Mouse (Mus musculus) lung, adult 2 months (tissue): Measurements from ENCODE around the gene B3gnt6.

ENCODE experiments used
- CTCF ChIP-seq: fragments of 200-500 bp; IDR thresholded peaks from 2 replicates; pipeline ENCODE4 v1.5.1; 2011; ENCODE audit warnings: mild to moderate bottlenecking, low read length, control low read depth; ENCODE audit not compliant: insufficient read depth
- POLR2A ChIP-seq: fragments of 200-500 bp; IDR thresholded peaks from 2 replicates; pipeline ENCODE4 v1.6.1; 2011; ENCODE audit warnings: low read depth, mild to moderate bottlenecking, control low read depth, low read length, borderline replicate concordance; ENCODE audit errors: extremely low read depth

DNA sequence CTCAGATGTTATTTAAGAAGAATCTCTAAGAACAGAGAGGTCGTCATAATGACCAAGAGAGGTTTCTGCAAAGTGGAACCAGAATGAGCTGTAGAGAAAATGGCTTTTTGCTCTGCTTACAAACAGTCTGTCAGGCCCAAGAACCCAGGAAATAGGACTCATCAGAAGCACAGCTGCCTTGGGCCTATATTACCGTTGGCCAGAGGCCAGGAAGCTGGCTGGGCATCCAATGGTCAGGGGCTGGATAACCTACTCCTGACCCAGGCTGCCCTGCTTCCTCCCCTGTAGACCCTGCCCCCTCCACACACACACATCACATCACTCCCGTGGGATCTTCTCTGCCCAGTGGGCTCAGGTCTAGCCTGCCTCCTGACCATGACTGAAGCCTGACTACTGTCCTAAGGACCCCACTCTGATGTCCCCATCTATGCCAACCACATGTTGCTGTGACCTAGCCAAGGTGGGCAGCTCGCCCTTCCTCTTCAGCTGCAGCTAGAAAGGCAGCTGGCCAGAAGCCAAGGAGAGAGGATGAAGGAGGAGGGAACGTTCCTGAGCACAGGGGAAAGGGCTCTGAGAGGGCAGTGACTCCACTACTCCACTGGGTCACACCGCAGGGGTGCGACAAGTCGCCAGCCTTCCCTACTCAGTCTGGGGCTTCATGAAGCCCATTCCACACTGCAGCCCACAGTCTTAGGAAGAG, 39.1 kb downstream of the B3gnt6 start:
- TF ChIP-seq CTCF (no peak), POLR2A (no peak)
